Mouse (Mus musculus): ENCODE results near the gene Sirt6.

GRCm38 (mm10) chr10:81572133-81572671 is 55.4 kb downstream of the Sirt6 start:
- no peak for TF ChIP-seq CTCF (IDR thresholded peaks at IDR 0.05; ENCODE audit: low read depth, low read length)
- no peak for TF ChIP-seq GATA1 (IDR thresholded peaks at IDR 0.05; ENCODE audit: borderline replicate concordance, low read length)
- no peak for TF ChIP-seq GATA2 (IDR thresholded peaks at IDR 0.05; ENCODE audit: borderline replicate concordance, low read depth, low read length)

All from G1E (cell line).